Mouse (Mus musculus): Measurements from ENCODE around the gene Mctp1. TPM values are rescaled to one million over a fixed set of nuclear protein-coding genes. Genes with fewer than 3 reads are reported as not detected.
"Not testable (repeated sequence)": the region's sequence is repeated elsewhere in the genome, so short reads cannot be mapped to it uniquely, and the experiment has no call there.

Gene Mctp1
- polyA plus RNA-seq, 1 experiment from 2014 or later, result 0.20 TPM

DNA sequence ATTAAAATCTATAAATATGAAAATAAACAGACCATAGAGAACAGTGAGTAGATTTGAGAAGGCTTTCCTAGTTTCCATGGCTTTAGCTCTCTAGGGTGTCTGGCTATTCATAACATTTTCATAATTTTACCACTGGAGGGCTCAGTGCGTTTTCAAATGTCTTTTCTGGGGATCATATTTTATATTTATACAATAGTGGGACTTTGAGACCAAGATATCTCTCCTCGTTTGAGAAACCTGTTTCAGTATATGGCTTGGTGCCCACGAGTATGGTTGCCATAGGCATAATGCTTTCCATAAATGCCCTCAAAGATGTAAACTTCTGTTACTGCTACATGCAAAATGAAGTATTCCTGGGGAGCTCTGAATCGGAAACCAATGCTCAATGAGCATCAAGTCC, 49.1 kb downstream of the Mctp1 start:
- Histone ChIP-seq H3K9me3 (ENCODE audit: control insufficient read depth, low read length) (no peaks in the 10 kb centered on the region), H3K36me3 (ENCODE audit: control insufficient read depth, insufficient read depth, low read length) (no peaks in the 10 kb centered on the region), H3K27ac (replicated peaks; ENCODE audit: low read depth, low read length) (no peak overlapping the region), H3K4me1 (ENCODE audit: control insufficient read depth, insufficient read depth, low read length) (no peaks in the 10 kb centered on the region), H3K27me3 (ENCODE audit: control insufficient read depth, insufficient read depth, low read length) (no peaks in the 10 kb centered on the region), H3K4me2 (ENCODE audit: low read depth, severe bottlenecking) (no peak overlapping the region), H3K4me3 (ENCODE audit: low read depth, low read length) (no peak overlapping the region), H3K9ac (ENCODE audit: low read length) (no peak overlapping the region)
- DNase-seq (ENCODE audit: low spot score) (no peak), ATAC-seq (ENCODE audit: insufficient number of reproducible peaks, low FRiP score, low TSS enrichment, low read depth) (no peak)
- 86% methylated on average over 4 of the region's 4 CpGs for WGBS

DNA sequence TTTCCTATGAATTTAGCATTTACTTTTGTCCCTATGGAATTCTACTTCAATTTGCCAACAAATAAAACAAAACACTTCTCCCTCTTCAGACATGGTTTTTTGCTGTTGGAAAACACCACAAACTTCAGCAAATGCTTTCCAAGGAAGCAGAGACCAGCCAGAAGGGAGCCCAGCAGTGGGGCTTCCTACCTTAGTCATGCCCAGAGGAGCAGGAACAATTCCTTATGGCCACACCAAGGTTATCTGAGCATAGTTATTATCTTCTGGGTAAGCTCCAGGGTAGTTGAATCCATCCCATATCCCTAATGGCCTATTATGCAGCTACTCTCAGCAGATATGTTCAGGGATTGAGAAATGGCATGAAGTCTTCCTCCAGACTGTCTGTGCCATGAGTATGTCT, 52.1 kb downstream of the Mctp1 start:
- no peaks in the 10 kb centered on the region for H3K27me3 ChIP-seq (ENCODE audit: control insufficient read depth, insufficient read depth, low read length)
- H3K9me3 ChIP-seq (ENCODE audit: control insufficient read depth, low read length), result no peaks in the 10 kb centered on the region
- ATAC-seq (ENCODE audit: insufficient number of reproducible peaks, low FRiP score, low TSS enrichment, low read depth) (no peak), DNase-seq (ENCODE audit: low spot score) (no peak)
- no peak overlapping the region for H3K4me2 ChIP-seq (ENCODE audit: low read depth, severe bottlenecking)
- no peak overlapping the region for H3K9ac ChIP-seq (ENCODE audit: low read length)
- no peak overlapping the region for H3K27ac ChIP-seq (replicated peaks; ENCODE audit: low read depth, low read length)
- H3K4me1 ChIP-seq (ENCODE audit: control insufficient read depth, insufficient read depth, low read length), result no peaks in the 10 kb centered on the region
- no peak overlapping the region for H3K4me3 ChIP-seq (ENCODE audit: low read depth, low read length)
- no peaks in the 10 kb centered on the region for H3K36me3 ChIP-seq (ENCODE audit: control insufficient read depth, insufficient read depth, low read length)

DNA sequence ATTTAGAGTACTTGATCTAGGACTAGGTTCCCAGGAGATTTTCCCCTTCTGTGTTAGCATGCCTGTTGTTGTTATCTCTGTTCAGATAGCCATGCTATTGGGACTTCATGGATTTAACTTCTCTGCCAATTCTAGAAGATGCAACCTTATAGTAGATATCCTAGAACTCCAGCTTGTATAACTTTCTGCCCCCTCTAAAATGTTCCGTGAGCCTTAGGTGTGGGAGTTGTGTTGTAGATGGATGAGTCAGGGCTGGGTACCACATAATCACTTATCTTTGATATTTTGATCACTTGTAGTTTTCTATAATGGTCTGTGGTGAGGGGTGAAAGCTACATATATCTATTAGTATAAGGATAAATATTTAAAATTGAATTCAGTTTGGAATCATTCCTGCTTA, 54.4 kb downstream of the Mctp1 start:
- no peak for DNase-seq (ENCODE audit: low spot score)
- Histone ChIP-seq H3K27ac (replicated peaks; ENCODE audit: low read depth, low read length) (no peak overlapping the region), H3K36me3 (ENCODE audit: control insufficient read depth, insufficient read depth, low read length) (no peaks in the 10 kb centered on the region), H3K27me3 (ENCODE audit: control insufficient read depth, insufficient read depth, low read length) (no peaks in the 10 kb centered on the region), H3K9ac (ENCODE audit: low read length) (no peak overlapping the region), H3K4me1 (ENCODE audit: control insufficient read depth, insufficient read depth, low read length) (no peaks in the 10 kb centered on the region), H3K4me3 (ENCODE audit: low read depth, low read length) (no peak overlapping the region), H3K4me2 (ENCODE audit: low read depth, severe bottlenecking) (no peak overlapping the region), H3K9me3 (ENCODE audit: control insufficient read depth, low read length) (no peaks in the 10 kb centered on the region)
- ATAC-seq (ENCODE audit: insufficient number of reproducible peaks, low FRiP score, low TSS enrichment, low read depth), result no peak
- WGBS, result 87% methylated on average over 1 of the region's 1 CpGs

DNA sequence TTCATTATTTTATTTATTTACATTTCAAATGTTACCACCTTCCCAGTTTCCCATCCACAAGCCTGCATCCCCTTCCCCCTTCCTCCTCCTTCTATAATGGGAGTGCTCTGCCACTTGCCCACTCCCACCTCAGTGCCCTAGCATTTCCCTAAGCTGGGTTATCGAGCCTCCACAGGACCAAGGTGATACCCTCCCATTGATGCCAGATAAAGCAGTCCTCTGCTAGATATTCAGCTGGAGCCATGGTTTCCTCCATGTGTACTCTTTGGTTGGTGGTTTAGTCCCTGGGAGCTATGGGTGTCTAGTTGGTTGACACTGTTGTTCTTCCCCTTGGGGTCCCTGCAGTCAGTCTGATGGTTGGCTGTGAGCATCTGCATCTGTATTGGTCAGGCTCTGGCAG, 61.7 kb downstream of the Mctp1 start:
- ATAC-seq (ENCODE audit: insufficient number of reproducible peaks, low FRiP score, low TSS enrichment, low read depth) (no peak), DNase-seq (ENCODE audit: low spot score) (no peak)
- H3K27ac ChIP-seq (replicated peaks; ENCODE audit: low read depth, low read length), result no peak overlapping the region
- H3K9ac ChIP-seq (ENCODE audit: low read length), result no peak overlapping the region
- no peak overlapping the region for H3K4me3 ChIP-seq (ENCODE audit: low read depth, low read length)
- WGBS, result 57% methylated on average over 1 of the region's 1 CpGs
- no peaks in the 10 kb centered on the region for H3K36me3 ChIP-seq (ENCODE audit: control insufficient read depth, insufficient read depth, low read length)
- no peaks in the 10 kb centered on the region for H3K4me1 ChIP-seq (ENCODE audit: control insufficient read depth, insufficient read depth, low read length)
- no peak overlapping the region for H3K4me2 ChIP-seq (ENCODE audit: low read depth, severe bottlenecking)
- H3K27me3 ChIP-seq (ENCODE audit: control insufficient read depth, insufficient read depth, low read length), result no peaks in the 10 kb centered on the region
- no peaks in the 10 kb centered on the region for H3K9me3 ChIP-seq (ENCODE audit: control insufficient read depth, low read length)

DNA sequence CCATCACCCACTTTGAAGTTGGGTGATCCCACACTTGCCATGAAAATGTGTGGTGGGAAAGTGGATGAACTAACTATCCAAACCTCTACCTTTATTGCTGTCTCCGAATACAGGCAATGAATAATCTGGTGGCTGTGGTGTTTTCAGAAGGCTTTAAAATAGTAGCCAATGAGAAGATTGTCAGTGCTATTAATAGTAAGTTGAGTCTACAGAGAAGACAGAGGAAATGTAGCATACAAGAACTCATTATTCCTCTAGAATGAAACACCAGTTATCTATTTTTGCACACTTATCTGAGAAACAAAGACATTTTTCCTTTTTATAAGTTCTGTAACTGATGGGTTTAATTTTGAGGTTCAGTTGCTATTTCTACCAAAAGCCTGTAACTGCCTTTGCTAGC, 63.2 kb downstream of the Mctp1 start:
- WGBS, result 86% methylated on average over 1 of the region's 1 CpGs
- Histone ChIP-seq H3K4me1 (ENCODE audit: control insufficient read depth, insufficient read depth, low read length) (no peaks in the 10 kb centered on the region), H3K36me3 (ENCODE audit: control insufficient read depth, insufficient read depth, low read length) (no peaks in the 10 kb centered on the region), H3K4me2 (ENCODE audit: low read depth, severe bottlenecking) (no peak overlapping the region), H3K27me3 (ENCODE audit: control insufficient read depth, insufficient read depth, low read length) (no peaks in the 10 kb centered on the region), H3K4me3 (ENCODE audit: low read depth, low read length) (no peak overlapping the region), H3K27ac (replicated peaks; ENCODE audit: low read depth, low read length) (no peak overlapping the region), H3K9ac (ENCODE audit: low read length) (no peak overlapping the region), H3K9me3 (ENCODE audit: control insufficient read depth, low read length) (no peaks in the 10 kb centered on the region)
- DNase-seq (ENCODE audit: low spot score) (no peak), ATAC-seq (ENCODE audit: insufficient number of reproducible peaks, low FRiP score, low TSS enrichment, low read depth) (no peak)

DNA sequence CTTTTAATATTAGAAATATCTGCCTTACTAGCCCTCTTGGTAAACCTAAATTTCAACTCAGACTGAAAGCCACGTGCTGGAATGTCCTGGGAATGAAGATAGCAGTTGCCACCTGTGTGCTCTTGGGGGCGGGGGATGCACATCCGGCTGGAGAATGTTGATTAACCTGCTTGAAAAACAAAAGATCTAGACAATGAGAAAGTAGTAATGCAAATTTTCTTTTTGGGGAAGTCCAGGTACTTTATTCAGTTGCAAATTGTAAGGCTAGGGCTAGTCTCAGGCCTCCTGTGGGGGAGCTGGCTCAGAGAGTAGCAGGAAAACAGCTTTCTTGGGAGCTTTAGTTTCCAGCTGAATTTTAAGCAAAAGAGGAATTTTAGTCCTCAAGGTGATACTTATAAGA, 67.2 kb downstream of the Mctp1 start:
- not testable (repeated sequence) for ATAC-seq (ENCODE audit: insufficient number of reproducible peaks, low FRiP score, low TSS enrichment, low read depth); DNase-seq (ENCODE audit: low spot score); H3K36me3 ChIP-seq (ENCODE audit: control insufficient read depth, insufficient read depth, low read length); H3K4me2 ChIP-seq (ENCODE audit: low read depth, severe bottlenecking); H3K27ac ChIP-seq (replicated peaks; ENCODE audit: low read depth, low read length); H3K9me3 ChIP-seq (ENCODE audit: control insufficient read depth, low read length); H3K4me3 ChIP-seq (ENCODE audit: low read depth, low read length); H3K9ac ChIP-seq (ENCODE audit: low read length); H3K4me1 ChIP-seq (ENCODE audit: control insufficient read depth, insufficient read depth, low read length); H3K27me3 ChIP-seq (ENCODE audit: control insufficient read depth, insufficient read depth, low read length)
- 81% methylated on average over 3 of the region's 3 CpGs for WGBS

DNA sequence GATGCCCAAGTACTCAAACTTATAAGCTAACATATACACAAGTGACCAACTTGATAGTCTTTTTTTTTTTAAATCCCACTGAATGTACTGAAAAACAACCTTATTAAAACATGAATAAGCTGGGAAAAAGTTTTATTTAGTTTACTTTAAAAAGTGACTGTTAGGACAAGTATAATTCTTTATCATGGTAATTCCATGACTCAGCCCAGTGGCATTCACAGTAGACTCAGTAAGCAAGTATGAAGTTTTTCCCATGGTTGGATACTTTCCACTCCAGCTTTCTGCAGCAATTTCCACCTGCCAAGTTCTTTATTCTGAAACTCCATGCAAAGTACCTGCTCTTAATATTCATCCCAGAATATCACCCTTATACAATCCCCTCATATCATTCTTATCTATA, 97.3 kb downstream of the Mctp1 start:
- Histone ChIP-seq H3K27me3 (ENCODE audit: control insufficient read depth, insufficient read depth, low read length) (no peaks in the 10 kb centered on the region), H3K27ac (replicated peaks; ENCODE audit: low read depth, low read length) (no peak overlapping the region), H3K36me3 (ENCODE audit: control insufficient read depth, insufficient read depth, low read length) (no peaks in the 10 kb centered on the region), H3K4me3 (ENCODE audit: low read depth, low read length) (no peak overlapping the region), H3K4me2 (ENCODE audit: low read depth, severe bottlenecking) (no peak overlapping the region), H3K9me3 (ENCODE audit: control insufficient read depth, low read length) (no peaks in the 10 kb centered on the region), H3K9ac (ENCODE audit: low read length) (no peak overlapping the region), H3K4me1 (ENCODE audit: control insufficient read depth, insufficient read depth, low read length) (no peaks in the 10 kb centered on the region)
- ATAC-seq (ENCODE audit: insufficient number of reproducible peaks, low FRiP score, low TSS enrichment, low read depth) (no peak), DNase-seq (ENCODE audit: low spot score) (no peak)

DNA sequence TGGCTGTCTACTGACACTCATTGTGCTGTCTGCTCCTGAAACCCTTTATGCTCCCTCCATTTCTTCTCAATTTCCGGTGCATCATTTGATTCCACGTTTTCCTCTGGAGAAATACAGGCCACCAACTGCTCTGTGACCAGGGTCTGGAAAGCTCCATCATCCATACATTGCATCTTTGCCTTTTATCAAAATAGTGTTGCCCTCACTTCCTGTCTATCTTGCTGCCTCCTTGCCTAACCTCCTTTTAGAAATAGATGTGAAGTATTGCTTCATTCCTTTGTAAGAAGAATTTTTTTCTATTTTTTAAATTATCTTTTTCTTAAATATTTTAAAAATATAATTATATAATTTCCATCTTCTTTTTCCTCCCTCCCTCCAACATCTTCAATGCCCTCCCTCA, 98.7 kb downstream of the Mctp1 start:
- H3K27ac ChIP-seq (replicated peaks; ENCODE audit: low read depth, low read length), result no peak overlapping the region
- no peak overlapping the region for H3K4me3 ChIP-seq (ENCODE audit: low read depth, low read length)
- H3K9me3 ChIP-seq (ENCODE audit: control insufficient read depth, low read length), result no peaks in the 10 kb centered on the region
- H3K4me2 ChIP-seq (ENCODE audit: low read depth, severe bottlenecking), result no peak overlapping the region
- WGBS, result 82% methylated on average over 2 of the region's 2 CpGs
- H3K9ac ChIP-seq (ENCODE audit: low read length), result no peak overlapping the region
- DNase-seq (ENCODE audit: low spot score), result no peak
- no peaks in the 10 kb centered on the region for H3K36me3 ChIP-seq (ENCODE audit: control insufficient read depth, insufficient read depth, low read length)
- no peaks in the 10 kb centered on the region for H3K27me3 ChIP-seq (ENCODE audit: control insufficient read depth, insufficient read depth, low read length)
- no peak for ATAC-seq (ENCODE audit: insufficient number of reproducible peaks, low FRiP score, low TSS enrichment, low read depth)
- H3K4me1 ChIP-seq (ENCODE audit: control insufficient read depth, insufficient read depth, low read length), result no peaks in the 10 kb centered on the region

DNA sequence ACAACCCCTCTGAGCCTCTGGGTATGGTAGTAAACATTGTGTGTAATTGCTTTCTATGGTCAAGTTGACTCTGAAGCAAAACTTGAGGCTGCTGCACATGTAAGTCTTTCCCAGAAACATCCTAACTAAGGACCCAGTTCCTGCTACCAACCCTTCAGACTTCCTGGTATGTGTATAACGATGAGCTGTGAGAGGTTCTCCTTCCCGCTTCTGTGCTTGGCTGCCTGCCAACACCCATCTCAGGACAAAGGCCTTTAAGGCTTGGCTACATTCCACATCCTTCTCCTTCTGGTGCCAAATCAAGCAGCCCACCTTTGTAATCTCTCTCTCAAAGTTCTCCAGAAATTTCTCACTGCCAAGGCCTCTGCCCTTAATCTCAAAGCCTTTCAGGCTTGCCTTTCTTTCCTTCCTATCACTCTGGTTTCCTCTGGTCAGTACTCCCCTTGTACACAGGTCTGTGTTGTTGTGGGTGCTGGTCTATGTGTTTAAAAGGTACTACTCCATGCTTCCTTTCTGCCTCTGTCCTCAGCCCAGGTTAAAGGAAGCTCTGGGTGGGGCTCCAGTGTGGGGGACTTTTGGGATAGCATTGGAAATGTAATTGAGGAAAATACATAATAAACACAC, 99.9 kb downstream of the Mctp1 start:
- Histone ChIP-seq H3K4me3 (ENCODE audit: low read depth, low read length) (no peak overlapping the region), H3K36me3 (ENCODE audit: control insufficient read depth, insufficient read depth, low read length) (no peaks in the 10 kb centered on the region), H3K4me2 (ENCODE audit: low read depth, severe bottlenecking) (no peak overlapping the region), H3K9ac (ENCODE audit: low read length) (no peak overlapping the region), H3K27me3 (ENCODE audit: control insufficient read depth, insufficient read depth, low read length) (no peaks in the 10 kb centered on the region), H3K27ac (replicated peaks; ENCODE audit: low read depth, low read length) (no peak overlapping the region), H3K9me3 (ENCODE audit: control insufficient read depth, low read length) (no peaks in the 10 kb centered on the region), H3K4me1 (ENCODE audit: control insufficient read depth, insufficient read depth, low read length) (no peaks in the 10 kb centered on the region)
- ATAC-seq (ENCODE audit: insufficient number of reproducible peaks, low FRiP score, low TSS enrichment, low read depth) (no peak), DNase-seq (ENCODE audit: low spot score) (no peak)
- 55% methylated on average over 2 of the region's 2 CpGs for WGBS
